Mouse (Mus musculus) stomach, embryonic 14.5 days (tissue): ENCODE data around the gene Cdc6. TPM values are rescaled to one million over a fixed set of nuclear protein-coding genes. Genes with fewer than 3 reads are reported as not detected.

ENCODE experiments used
- ATAC-seq: fragments of 200-750 bp; cut with Nextera tagmentation; 2 replicates; pipeline ENCODE4 v1.8.0; 2017; ENCODE audit warnings: low read depth, moderate TSS enrichment; ENCODE audit not compliant: insufficient number of reproducible peaks, insufficient read depth, low FRiP score
- H3K27ac ChIP-seq: fragments of 300-500 bp; sonication (generic); 2 replicates; pipeline ENCODE4 v1.5.1; 2014; ENCODE audit warnings: mild to moderate bottlenecking, low read length, moderate library complexity, mixed read lengths
- H3K27me3 ChIP-seq: fragments of 300-500 bp; sonication (generic); 2 replicates; pipeline ENCODE4 v1.6.1; 2014; ENCODE audit warnings: low read length, control low read depth, mixed read lengths; ENCODE audit not compliant: control insufficient read depth, insufficient read depth
- H3K36me3 ChIP-seq: fragments of 300-500 bp; sonication (generic); 2 replicates; pipeline ENCODE4 v1.6.1; 2014; ENCODE audit warnings: mild to moderate bottlenecking, control low read depth, low read length, moderate library complexity, mixed read lengths; ENCODE audit not compliant: control insufficient read depth, insufficient read depth
- H3K4me1 ChIP-seq: fragments of 300-500 bp; sonication (generic); 2 replicates; pipeline ENCODE4 v1.6.1; 2014; ENCODE audit warnings: low read length, control low read depth, mixed read lengths; ENCODE audit not compliant: control insufficient read depth, insufficient read depth
- H3K4me2 ChIP-seq: fragments of 300-500 bp; sonication (generic); replicated peaks from 2 replicates; pipeline ENCODE4 v1.6.1; 2014; ENCODE audit warnings: low read depth, low read length, control low read depth
- H3K4me3 ChIP-seq: fragments of 300-500 bp; sonication (generic); 2 replicates; pipeline ENCODE4 v1.5.1; 2014; ENCODE audit warnings: low read depth, low read length, control low read depth
- H3K9ac ChIP-seq: fragments of 300-500 bp; sonication (generic); replicated peaks from 2 replicates; pipeline ENCODE4 v1.6.1; 2014; ENCODE audit warnings: low read depth, mild to moderate bottlenecking, control low read depth, low read length, moderate library complexity, mixed read lengths
- H3K9me3 ChIP-seq: fragments of 300-500 bp; sonication (generic); 2 replicates; pipeline ENCODE4 v1.6.1; 2016; ENCODE audit warnings: low read depth, low read length, control low read depth; ENCODE audit not compliant: control insufficient read depth
- WGBS: fragments of 180-500 bp; shearing (Covaris S2); extraction: QIAGEN DNeasy Blood & Tissue Kit; methylation state at CpG from one replicate; pipeline ENCODE4 v1.1.7; 2014; 5-methylcytosine and 5-hydroxymethylcytosine counted together
- polyA plus RNA-seq: library from polyadenylated mRNA; unstranded; fragments of >200 nt; fragmentation: Nextera tagmentation; extraction: Ambion mirVana; gene quantifications from 2 replicates; pipeline ENCODE4 v1.2.1, GENCODE M21; 2014

The Cdc6 gene
- polyA plus RNA-seq, 1 experiment from 2014 or later = 31.4 TPM

DNA sequence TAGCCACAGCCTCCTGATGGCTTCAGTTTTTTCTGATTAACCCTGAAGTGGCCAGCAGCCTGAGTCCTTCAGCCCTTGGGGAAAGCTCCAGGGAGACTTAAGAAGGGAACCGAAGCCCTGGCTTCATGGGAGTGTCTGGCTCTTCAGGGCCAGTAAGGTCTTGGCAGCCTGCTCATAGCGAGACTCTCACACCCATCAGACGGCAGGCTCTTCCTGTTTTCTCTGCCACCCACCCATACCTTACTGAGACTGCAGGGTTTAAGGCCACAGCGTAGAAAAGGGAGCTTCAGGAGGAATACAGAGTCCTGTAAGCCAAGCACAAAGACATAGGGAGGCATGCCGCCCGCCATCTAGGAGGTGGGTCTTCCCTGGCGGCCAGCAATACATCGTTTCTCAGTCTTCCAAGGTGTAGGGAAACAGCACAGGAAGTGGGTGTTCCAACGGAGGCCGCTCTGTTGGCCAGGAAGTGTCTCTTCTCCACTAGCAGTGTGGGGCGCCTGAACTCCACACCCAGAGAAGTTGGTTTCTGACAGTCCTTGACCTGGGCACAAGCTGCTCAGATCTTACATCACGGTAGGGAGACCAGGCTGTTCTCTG, 7.0 kb upstream of the Cdc6 start:
- H3K9me3 ChIP-seq = no peaks in the 10 kb centered on the region
- no peak for ATAC-seq
- H3K27me3 ChIP-seq = no peaks in the 10 kb centered on the region
- H3K9ac ChIP-seq = no peak overlapping the region
- 80% methylated on average over 12 of the region's 12 CpGs for WGBS
- H3K4me2 ChIP-seq = no peak overlapping the region
- H3K36me3 ChIP-seq = peaks cover 50% of the 10 kb centered on the region
- H3K4me3 ChIP-seq = no peak overlapping the region
- H3K4me1 ChIP-seq = peaks cover 6% of the 10 kb centered on the region; the same call in 1 of the 2 replicates
- H3K27ac ChIP-seq = no peak overlapping the region

DNA sequence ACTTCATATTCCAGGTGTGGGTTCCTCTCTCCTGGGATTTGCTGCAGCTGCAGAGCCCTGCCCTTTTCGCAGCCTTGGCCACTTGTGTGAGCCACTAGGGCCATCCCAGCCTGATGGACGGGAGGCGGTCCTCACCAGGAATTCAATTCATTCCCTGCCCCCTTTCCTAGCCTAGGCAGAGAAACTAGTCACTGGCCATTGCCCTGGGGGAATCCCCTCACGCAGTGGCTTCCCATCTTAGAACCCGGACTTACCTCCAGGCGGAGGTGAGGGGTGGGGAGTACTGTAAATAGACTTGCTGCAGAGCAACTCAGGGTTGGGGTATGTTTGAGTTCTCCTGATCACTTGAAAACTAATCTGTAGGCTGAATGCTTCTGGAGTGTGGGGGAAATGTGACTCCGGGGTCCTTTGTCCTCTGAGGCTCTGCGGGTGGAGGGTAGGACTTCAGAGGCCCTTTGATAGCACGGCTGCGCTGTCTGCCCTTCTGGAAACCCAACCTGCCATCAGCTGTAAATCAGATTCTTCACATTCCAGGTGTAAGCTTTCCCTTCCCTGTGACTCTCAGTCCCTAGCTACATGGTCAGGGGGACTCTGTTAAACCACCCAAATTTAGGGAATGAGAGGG, 4.9 kb upstream of the Cdc6 start:
- Histone ChIP-seq H3K9me3 (no peaks in the 10 kb centered on the region), H3K4me3 (no peak overlapping the region), H3K27me3 (no peaks in the 10 kb centered on the region), H3K27ac (peak overlapping the region; percentile 85), H3K4me1 (peaks cover 6% of the 10 kb centered on the region; the same call in 1 of the 2 replicates), H3K36me3 (peaks cover 33% of the 10 kb centered on the region), H3K4me2 (no peak overlapping the region), H3K9ac (no peak overlapping the region)
- WGBS = 20% methylated on average over 10 of the region's 10 CpGs
- ATAC-seq = peak; percentile 39

DNA sequence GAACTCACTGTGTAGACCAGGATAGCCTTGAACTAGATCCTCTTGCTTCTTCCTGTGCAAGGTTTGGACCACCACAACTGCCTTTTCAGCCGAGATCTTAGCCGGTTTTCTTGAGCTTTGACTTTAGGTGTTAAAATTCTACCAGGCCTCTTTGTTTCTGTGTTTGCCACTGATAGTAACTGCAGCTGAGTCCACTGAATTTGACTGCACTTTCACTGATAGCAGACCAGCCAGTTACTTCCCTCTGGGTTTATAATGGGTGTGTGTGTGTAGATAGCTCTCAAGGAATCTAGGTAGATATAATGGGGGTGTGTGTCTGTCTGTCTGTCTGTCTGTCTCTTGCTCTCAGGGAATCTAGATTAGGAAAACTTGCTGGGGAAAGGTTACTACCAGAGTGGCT, 3.0 kb upstream of the Cdc6 start:
- Histone ChIP-seq H3K27me3 (no peaks in the 10 kb centered on the region), H3K9ac (no peak overlapping the region), H3K4me3 (no peak overlapping the region), H3K9me3 (no peaks in the 10 kb centered on the region), H3K36me3 (peaks cover 23% of the 10 kb centered on the region), H3K27ac (peak overlapping the region; percentile 85), H3K4me1 (peaks cover 22% of the 10 kb centered on the region), H3K4me2 (no peak overlapping the region)
- WGBS = 69% methylated on average over 2 of the region's 2 CpGs
- ATAC-seq = no peak

DNA sequence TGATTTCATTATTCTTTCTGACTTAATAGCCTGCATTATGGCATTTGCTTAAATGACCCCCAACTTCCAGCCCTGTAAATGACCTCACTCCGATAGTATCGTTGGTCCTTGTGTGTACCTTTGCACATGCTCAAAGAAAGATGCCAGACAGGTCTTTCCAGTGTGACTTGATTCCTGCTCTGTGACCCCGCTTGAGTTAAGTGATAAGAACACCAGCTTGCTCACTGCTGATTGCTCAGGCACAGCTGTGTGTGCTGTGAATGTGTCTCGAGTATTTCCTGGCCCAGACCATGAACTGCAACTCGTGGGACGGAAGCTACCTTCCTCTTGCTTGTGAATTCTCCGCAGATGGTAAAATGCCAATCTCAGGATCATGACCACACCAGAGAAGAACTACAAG, 2.6 kb upstream of the Cdc6 start:
- H3K4me2 ChIP-seq = no peak overlapping the region
- H3K27me3 ChIP-seq = no peaks in the 10 kb centered on the region
- no peak overlapping the region for H3K4me3 ChIP-seq
- WGBS = 65% methylated on average over 7 of the region's 7 CpGs
- peaks cover 22% of the 10 kb centered on the region for H3K4me1 ChIP-seq
- peaks cover 19% of the 10 kb centered on the region for H3K36me3 ChIP-seq
- H3K27ac ChIP-seq = peak overlapping the region; percentile 85
- H3K9me3 ChIP-seq = no peaks in the 10 kb centered on the region
- H3K9ac ChIP-seq = no peak overlapping the region
- peak; percentile 74 for ATAC-seq

DNA sequence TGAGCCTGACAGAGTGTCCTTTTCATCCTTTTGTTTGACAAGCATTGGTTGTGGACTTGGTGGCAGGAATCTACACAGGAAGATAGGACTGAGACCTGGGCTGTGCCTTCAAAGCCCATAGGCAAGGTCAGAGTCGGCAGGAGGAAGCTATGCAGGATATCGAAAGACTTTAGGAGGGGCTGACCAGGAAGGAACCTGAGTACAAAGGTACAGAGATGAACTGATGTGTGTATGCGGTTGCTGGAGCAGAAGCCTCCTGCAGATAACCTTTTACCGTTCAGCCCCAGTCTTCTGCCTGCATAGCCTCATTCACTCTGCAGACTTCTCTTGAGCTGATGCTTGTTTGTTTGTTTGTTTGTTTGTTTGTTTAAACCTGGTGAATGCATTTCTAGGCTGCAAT, 2.0 kb upstream of the Cdc6 start:
- Histone ChIP-seq H3K4me1 (peaks cover 22% of the 10 kb centered on the region), H3K27me3 (no peaks in the 10 kb centered on the region), H3K4me2 (0 out of 2 replicates have a peak overlapping the region, but pooled peaks have one; percentile 3), H3K9me3 (no peaks in the 10 kb centered on the region), H3K36me3 (peaks cover 17% of the 10 kb centered on the region), H3K9ac (no peak overlapping the region), H3K4me3 (no peak overlapping the region), H3K27ac (peak overlapping the region; percentile 85)
- 52% methylated on average over 4 of the region's 4 CpGs for WGBS
- no peak for ATAC-seq

DNA sequence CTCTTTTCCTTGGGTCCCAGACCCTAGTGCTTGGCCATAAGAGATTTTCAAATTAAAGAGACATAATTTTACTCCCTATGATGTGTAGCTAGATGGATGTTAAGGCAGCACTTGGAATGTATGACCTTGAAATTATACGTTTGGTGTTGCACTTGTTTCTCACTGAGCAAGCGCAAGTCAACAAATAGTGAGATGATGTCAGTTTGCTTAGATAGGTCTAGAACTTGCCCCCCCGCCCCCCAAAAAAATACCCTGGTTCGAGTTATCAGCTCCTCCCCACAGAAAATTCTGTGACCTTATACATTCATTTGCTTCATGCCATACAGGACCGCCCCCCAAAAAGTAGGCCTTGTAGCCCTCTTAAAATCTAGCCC, 551 bp upstream of the Cdc6 start:
- no peak for ATAC-seq
- H3K9me3 ChIP-seq = no peaks in the 10 kb centered on the region
- H3K4me1 ChIP-seq = peaks cover 22% of the 10 kb centered on the region
- peaks cover 5% of the 10 kb centered on the region; the same call in 1 of the 2 replicates for H3K36me3 ChIP-seq
- H3K4me3 ChIP-seq = 0 out of 2 replicates have a peak overlapping the region, but pooled peaks have one; percentile 62
- peak overlapping the region; percentile 94 for H3K4me2 ChIP-seq
- H3K27me3 ChIP-seq = no peaks in the 10 kb centered on the region
- 55% methylated on average over 5 of the region's 5 CpGs for WGBS
- H3K27ac ChIP-seq = no peak overlapping the region; the same call in 1 of the 2 replicates
- no peak overlapping the region for H3K9ac ChIP-seq

DNA sequence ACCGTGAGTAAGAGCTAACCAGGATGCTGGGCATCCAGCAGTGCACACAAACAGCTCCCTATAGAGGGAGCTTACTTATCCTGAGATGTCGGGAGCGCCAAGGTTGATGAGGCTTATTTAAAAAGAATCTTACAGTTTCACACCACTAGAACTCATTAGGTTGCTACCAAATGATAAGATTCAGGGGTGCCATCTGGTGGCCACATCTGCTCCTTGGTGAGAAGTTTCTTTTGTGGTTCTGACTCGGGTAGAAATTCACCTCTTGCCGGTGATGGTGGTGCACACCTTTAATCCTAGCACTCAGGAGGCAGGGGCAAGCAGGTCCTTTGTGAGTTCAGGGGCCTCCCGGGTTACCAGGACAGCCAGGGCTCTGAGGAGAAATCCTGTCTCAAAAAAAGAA, 2.1 kb downstream of the Cdc6 start:
- peaks cover 21% of the 10 kb centered on the region for H3K36me3 ChIP-seq
- H3K27ac ChIP-seq = no peak overlapping the region
- ATAC-seq = no peak
- H3K9ac ChIP-seq = no peak overlapping the region
- H3K4me1 ChIP-seq = peaks cover 16% of the 10 kb centered on the region
- no peaks in the 10 kb centered on the region for H3K27me3 ChIP-seq
- 47% methylated on average over 6 of the region's 6 CpGs for WGBS
- peak overlapping the region; percentile 94 for H3K4me2 ChIP-seq
- H3K9me3 ChIP-seq = no peaks in the 10 kb centered on the region
- peak overlapping the region; percentile 3; the same call in 1 of the 2 replicates for H3K4me3 ChIP-seq

DNA sequence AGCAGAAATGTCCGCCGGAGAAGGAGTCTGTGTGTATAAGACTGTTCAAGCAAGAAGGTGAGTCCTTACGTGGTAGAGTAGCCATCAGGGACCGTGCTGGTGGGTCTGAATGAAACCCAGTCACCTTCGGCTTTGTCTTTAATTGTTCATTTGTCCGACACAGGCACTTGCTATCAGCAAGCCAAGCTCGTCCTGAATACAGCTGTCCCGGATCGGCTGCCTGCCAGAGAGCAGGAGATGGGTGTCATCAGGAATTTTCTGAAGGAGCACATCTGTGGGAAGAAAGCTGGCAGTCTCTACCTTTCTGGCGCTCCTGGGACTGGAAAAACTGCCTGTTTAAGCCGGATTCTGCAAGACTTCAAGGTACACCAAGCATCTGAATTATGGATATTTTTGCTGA, 2.8 kb downstream of the Cdc6 start:
- no peak for ATAC-seq
- no peak overlapping the region for H3K9ac ChIP-seq
- H3K4me1 ChIP-seq = peaks cover 16% of the 10 kb centered on the region
- no peak overlapping the region for H3K4me3 ChIP-seq
- WGBS = 83% methylated on average over 11 of the region's 11 CpGs
- no peaks in the 10 kb centered on the region for H3K27me3 ChIP-seq
- H3K4me2 ChIP-seq = no peak overlapping the region
- no peak overlapping the region for H3K27ac ChIP-seq
- peaks cover 21% of the 10 kb centered on the region for H3K36me3 ChIP-seq
- no peaks in the 10 kb centered on the region for H3K9me3 ChIP-seq
